Mouse (Mus musculus) frontal cortex, adult (tissue): ENCODE measurements around the gene Gm6685.
"Not testable (repeated sequence)": the region's sequence is repeated elsewhere in the genome, so short reads cannot be mapped to it uniquely, and the experiment has no call there.

Experiments used
- ATAC-seq: cut with Nextera tagmentation; 2 replicates; pipeline ENCODE4 v1.9.2; 2017; ENCODE audit warnings: mild to moderate bottlenecking, moderate library complexity, mixed read lengths; ENCODE audit not compliant: low TSS enrichment

The Gm6685 gene

GRCm38 (mm10) chr11:28339224-28340150 is at the start of gene Gm6685:
Gene Gm6685, minus strand, starts transcription at chr11:28339867.
- not testable (repeated sequence) for ATAC-seq

- peak; percentile 79 for ATAC-seq
Measured at GRCm38 (mm10) chr11:28375891-28376290, 36.2 kb upstream of the Gm6685 start.

- no peak for ATAC-seq
Measured at GRCm38 (mm10) chr11:28374636-28375035, 35.0 kb upstream of the Gm6685 start.

DNA sequence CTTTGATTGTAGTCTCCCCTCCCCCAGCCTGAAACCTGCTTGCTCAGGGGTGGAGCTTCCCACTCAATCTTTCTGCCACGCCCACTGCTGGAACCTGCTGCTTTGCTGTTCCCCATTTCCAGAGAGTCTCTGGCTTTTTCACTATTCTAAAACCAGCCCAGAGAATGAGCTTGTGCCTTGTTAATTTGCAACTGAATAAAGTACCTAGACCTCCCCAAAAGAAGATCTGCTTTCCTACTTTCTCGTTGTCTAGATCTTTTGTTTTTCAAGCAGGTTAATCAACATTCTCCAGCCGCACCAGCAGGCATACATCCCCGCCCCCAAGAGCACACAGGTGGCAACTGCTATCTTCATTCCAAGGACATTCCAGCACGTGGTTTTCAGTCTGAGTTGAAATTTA is 31.7 kb upstream of the Gm6685 start:
- not testable (repeated sequence) for ATAC-seq

DNA sequence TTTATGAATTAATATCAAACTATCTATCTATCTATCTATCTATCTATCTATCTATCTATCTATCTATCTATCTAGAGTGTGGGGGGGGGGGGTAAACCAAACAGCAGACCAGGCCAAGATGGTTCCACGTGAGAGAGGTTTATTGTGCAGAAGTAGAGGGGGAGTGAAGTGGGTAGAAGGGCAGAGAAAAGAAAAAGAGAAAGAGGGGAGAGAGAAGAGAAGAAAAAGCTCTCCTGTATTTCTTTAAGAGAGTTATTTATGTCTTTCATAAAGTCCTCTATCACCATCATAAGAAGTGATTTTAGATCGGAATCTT is 26.2 kb upstream of the Gm6685 start:
- no peak for ATAC-seq

DNA sequence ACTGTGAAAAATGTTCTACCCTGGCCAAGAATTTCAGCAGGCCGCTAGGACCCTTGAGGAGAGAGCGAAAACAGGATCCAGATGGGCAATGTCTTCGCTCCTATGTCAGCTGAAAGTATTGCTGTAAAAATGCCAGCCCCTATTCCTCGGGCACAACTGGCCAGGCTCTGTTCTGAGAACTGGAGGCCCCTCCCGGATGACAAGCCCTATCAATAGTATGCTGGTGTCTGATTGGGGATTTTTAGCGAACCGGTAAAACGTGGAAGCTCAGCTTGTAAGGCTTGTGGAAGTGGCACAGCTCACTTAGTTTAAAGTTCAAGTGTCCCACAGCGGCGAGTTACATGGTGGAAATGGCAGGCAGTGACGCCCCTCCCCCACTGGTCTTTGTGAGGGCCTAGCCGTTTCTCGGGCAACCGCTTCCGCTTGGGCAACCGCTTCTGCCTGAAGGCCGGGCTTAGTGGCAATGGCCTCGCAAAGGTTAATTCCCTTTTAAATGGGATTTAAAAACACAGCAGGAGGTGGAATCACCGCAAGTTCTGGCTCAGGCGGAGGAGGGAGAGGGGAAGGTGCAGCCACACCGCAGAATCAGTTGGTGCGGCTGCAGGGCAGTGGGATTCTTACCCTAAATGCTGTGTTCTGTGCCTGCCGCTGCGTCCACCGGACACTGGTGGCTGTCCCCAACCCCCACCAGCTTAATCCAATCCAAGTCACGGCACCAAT is 25.7 kb upstream of the Gm6685 start:
- ATAC-seq: peak; percentile 96

GRCm38 (mm10) chr11:28343465-28343864 is 3.8 kb upstream of the Gm6685 start:
- no peak for ATAC-seq

DNA sequence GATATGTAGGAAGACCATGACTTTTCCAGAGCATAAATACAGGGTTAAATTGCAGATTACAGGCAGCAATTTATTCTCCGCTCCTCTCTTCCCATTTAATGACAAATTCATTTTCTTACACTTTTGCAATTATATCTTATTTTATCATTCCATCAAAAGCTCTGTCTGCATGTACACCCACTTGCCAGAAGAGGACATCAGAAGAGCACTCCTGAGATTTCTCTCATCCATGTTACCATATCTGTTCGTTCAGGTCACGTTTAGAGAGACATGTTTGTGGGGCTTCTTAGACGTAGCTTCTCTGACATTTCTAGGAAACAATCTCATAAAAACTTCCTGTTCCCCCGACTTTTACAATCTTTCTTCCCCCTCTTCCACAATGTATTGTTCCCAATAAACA is 2.2 kb upstream of the Gm6685 start:
- peak; percentile 70 for ATAC-seq

- no peak for ATAC-seq
Measured at GRCm38 (mm10) chr11:28327878-28328277, 11.8 kb downstream of the Gm6685 start.

DNA sequence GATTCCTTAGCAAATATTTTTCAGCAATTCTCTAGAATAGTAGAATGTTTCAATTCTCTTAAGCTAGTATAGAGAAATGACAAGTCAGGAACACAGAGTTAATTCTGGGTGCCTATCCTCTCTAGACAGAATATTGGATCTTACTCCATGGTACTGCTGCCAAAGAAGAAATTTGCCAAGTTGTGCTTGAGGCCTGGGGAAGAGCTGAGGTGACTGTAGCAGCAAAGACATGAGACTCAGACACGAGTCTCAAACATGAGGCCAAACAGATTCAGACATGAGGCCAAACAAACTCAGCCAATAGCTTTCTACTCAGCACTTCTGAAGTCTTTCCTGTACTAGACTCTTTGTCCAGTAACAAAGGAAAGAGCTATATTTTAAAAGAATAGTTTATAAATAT is 26.3 kb downstream of the Gm6685 start:
- no peak for ATAC-seq

- no peak for ATAC-seq
Measured at GRCm38 (mm10) chr11:28307723-28308122, 31.9 kb downstream of the Gm6685 start.

- ATAC-seq: no peak
Measured at GRCm38 (mm10) chr11:28290440-28290839, 49.2 kb downstream of the Gm6685 start.
